Mouse (Mus musculus) kidney, postnatal 36 days (tissue): ENCODE measurements around the gene Oxct1.

Experiments used
- DNase-seq, 2 experiments: peaks; one replicate each; pipeline ENCODE4 v3.0.0; 2021 to 2022; ENCODE audit warnings: mixed read lengths in 2 of 2

Gene Oxct1

GRCm38 (mm10) chr15:4124648-4125047, 98.5 kb downstream of the Oxct1 start:
- no peak for DNase-seq

- no peak for DNase-seq
Observed at GRCm38 (mm10) chr15:4138524-4138923, 112.3 kb downstream of the Oxct1 start.

- DNase-seq, result no peak
Observed at GRCm38 (mm10) chr15:4139516-4139915, 113.3 kb downstream of the Oxct1 start.

DNA sequence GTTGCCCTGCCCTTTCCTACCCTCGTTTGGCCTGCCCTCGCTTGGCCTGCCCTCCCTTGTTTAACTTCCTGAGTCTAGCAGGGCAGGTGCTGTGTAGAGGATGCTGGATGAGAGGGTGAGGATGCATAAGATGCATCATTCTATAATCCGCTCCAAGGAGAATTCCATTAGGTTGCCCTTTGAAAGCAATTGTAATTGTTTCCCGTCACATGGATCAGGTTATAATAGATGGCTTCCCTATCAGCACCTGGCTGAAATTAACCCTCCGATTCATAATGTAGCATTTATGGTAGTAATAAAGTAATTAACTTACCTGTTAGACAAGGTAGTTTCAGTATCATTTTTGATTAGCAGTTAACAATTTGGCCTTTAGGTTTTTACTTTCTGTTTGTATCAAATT, 119.2 kb downstream of the Oxct1 start:
- no peak for DNase-seq

GRCm38 (mm10) chr15:4147700-4148099, 121.5 kb downstream of the Oxct1 start:
- DNase-seq, result no peak

- no peak for DNase-seq
Observed at GRCm38 (mm10) chr15:4148649-4149389, 122.6 kb downstream of the Oxct1 start.

- no peak for DNase-seq
Observed at GRCm38 (mm10) chr15:4154646-4155045, 128.5 kb downstream of the Oxct1 start.

- no peak for DNase-seq
Observed at GRCm38 (mm10) chr15:4167946-4168345, 141.8 kb downstream of the Oxct1 start.

GRCm38 (mm10) chr15:4171600-4171999, 145.4 kb downstream of the Oxct1 start:
- no peak for DNase-seq

DNA sequence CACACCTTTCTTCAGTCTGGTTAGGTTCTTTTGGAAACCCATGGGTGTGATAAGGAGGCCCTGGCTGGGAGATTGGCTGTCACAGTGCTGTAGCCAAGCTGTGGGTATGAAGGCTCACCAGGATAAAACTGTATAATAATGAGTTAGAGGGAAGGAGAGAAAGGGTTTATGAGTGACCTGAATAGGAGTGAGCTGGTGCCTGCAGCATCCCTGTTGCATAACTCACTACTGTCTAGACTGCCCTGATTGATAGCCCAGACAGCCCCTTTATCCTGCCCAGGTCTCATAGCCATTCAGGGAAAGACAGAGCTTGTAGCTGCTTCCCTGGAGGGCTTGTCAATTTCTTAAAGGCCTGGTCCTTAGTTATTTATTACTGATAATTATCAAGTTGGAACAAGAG, 171.7 kb downstream of the Oxct1 start:
- DNase-seq, result no peak
